Mouse (Mus musculus) G1E (cell line): ENCODE results near the gene Dnm3. TPM values are rescaled to one million over a fixed set of nuclear protein-coding genes. Genes with fewer than 3 reads are reported as not detected.
A peak's percentile ranks its signal among the peaks of the same experiment; 100 is the strongest.

Source experiments
- ATAC-seq: 2 replicates; pipeline ENCODE4 v1.8.0; 2016; ENCODE audit warnings: mild to moderate bottlenecking; ENCODE audit not compliant: insufficient number of reproducible peaks, poor library complexity, low FRiP score, severe bottlenecking; ENCODE audit errors: extremely low read depth
- DNase-seq: peaks from one replicate; pipeline ENCODE4 v3.0.0; 2012; ENCODE audit warnings: low spot score
- H3K27me3 ChIP-seq: 2 replicates; pipeline ENCODE4 v1.6.1; 2012; ENCODE audit warnings: mild to moderate bottlenecking, low read length, inconsistent platforms; ENCODE audit not compliant: insufficient read depth
- H3K36me3 ChIP-seq: replicated peaks from 2 replicates; pipeline ENCODE3; 2012; ENCODE audit warnings: mild to moderate bottlenecking, inconsistent platforms
- H3K4me1 ChIP-seq: 2 replicates; pipeline ENCODE4 v1.6.1; 2012; ENCODE audit warnings: low read depth, low read length, inconsistent platforms, mixed read lengths; ENCODE audit not compliant: insufficient read depth
- H3K4me3 ChIP-seq: 2 replicates; pipeline ENCODE4 v1.5.1; 2012; ENCODE audit warnings: low read depth, mild to moderate bottlenecking, inconsistent platforms, low read length, moderate library complexity, mixed read lengths
- H3K9me3 ChIP-seq: replicated peaks from 2 replicates; pipeline ENCODE4 v1.6.1; 2012; ENCODE audit warnings: inconsistent platforms
- CTCF ChIP-seq: IDR thresholded peaks from 2 replicates; pipeline ENCODE4 v1.5.1; 2012; ENCODE audit warnings: low read depth, low read length, inconsistent platforms, mixed read lengths
- GATA1 ChIP-seq: IDR thresholded peaks from 2 replicates; pipeline ENCODE4 v1.6.1; 2012; ENCODE audit warnings: borderline replicate concordance, low read length, inconsistent platforms, mixed read lengths
- GATA2 ChIP-seq: IDR thresholded peaks from 2 replicates; pipeline ENCODE4 v1.6.1; 2012; ENCODE audit warnings: low read depth, low read length, inconsistent platforms, borderline replicate concordance
- POLR2AphosphoS5 ChIP-seq: IDR thresholded peaks from 2 replicates; pipeline ENCODE4 v1.6.1; 2012; ENCODE audit warnings: low read depth, low read length, inconsistent platforms; ENCODE audit not compliant: insufficient replicate concordance
- TAL1 ChIP-seq: conservative IDR thresholded peaks from 2 replicates; pipeline ENCODE4 v1.6.1; 2012; ENCODE audit warnings: low read depth, low read length, inconsistent platforms, mixed read lengths
- polyA plus RNA-seq: library from polyadenylated mRNA; stranded (reverse); fragments of >175 nt; gene quantifications from 2 replicates; pipeline ENCODE4 v1.2.3, GENCODE M21; 2012
- total RNA-seq, 2 experiments: library from RNA; stranded (forward) in 1 of 2; stranded (reverse) in 1 of 2; fragments of 200-1000 nt in 1 of 2; fragments of >200 nt in 1 of 2; fragmentation: Nextera tagmentation in 1 of 2; gene quantifications; 2 replicates each; pipeline ENCODE4 v1.2.3; 2014 to 2017

Dnm3 gene
- total and polyA plus RNA-seq, 3 experiments = 0.27 to 0.66 TPM; not detected in 1

- no peaks in the 10 kb centered on the region for H3K36me3 ChIP-seq
- peak; percentile 59; the same call in 1 of the 2 replicates for TF ChIP-seq TAL1
- no peak for TF ChIP-seq GATA1
- ATAC-seq (peak; percentile 45; the same call in 1 of the 2 replicates), DNase-seq (no peak)
- no peaks in the 10 kb centered on the region for H3K9me3 ChIP-seq
- H3K4me1 ChIP-seq = peaks cover 54% of the 10 kb centered on the region
- H3K27me3 ChIP-seq = peaks cover 5% of the 10 kb centered on the region
- no peak overlapping the region; the same call in 1 of the 2 replicates for H3K4me3 ChIP-seq
Measured at GRCm38 (mm10) chr1:162444805-162445204, 33.0 kb downstream of the Dnm3 start.

- DNase-seq (no peak), ATAC-seq (no peak)
- H3K27me3 ChIP-seq = peaks cover 5% of the 10 kb centered on the region
Measured at GRCm38 (mm10) chr1:162439576-162439975, 38.3 kb downstream of the Dnm3 start.

GRCm38 (mm10) chr1:162436672-162437071 is 41.2 kb downstream of the Dnm3 start:
- no peak overlapping the region for H3K4me3 ChIP-seq
- H3K4me1 ChIP-seq = no peaks in the 10 kb centered on the region
- TF ChIP-seq CTCF (no peak), TAL1 (no peak), GATA2 (no peak), GATA1 (no peak), POLR2AphosphoS5 (no peak)
- no peak for DNase-seq
- ATAC-seq = no peak
- H3K27me3 ChIP-seq = peaks cover 8% of the 10 kb centered on the region
- no peaks in the 10 kb centered on the region for H3K9me3 ChIP-seq
- H3K36me3 ChIP-seq = no peaks in the 10 kb centered on the region

More at GRCm38 (mm10) chr1:162439576-162439975, 38.3 kb downstream of the Dnm3 start:
- H3K4me3 ChIP-seq = no peak overlapping the region
- H3K9me3 ChIP-seq = no peaks in the 10 kb centered on the region
- TF ChIP-seq GATA1 (no peak), TAL1 (no peak), CTCF (no peak), GATA2 (no peak), POLR2AphosphoS5 (no peak)
- H3K4me1 ChIP-seq = peaks cover 13% of the 10 kb centered on the region
- no peaks in the 10 kb centered on the region for H3K36me3 ChIP-seq

DNA sequence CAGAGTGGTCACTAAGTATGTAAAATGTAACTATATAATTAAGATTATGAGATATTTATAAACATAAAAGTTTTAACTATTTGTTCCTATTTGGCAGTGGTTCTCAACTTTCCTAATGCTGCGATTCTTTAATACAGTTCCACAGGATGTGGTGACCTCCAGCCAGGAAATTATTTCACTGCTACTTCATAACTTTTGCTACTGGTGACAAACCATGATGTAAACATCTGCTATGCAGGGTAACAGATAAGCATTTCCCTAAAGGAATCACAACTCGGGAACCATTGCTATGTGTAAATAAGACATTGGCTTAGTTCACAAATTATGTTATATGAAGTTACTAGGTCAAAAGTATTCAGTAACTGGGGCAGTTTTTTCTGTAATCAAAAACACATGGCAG is 48.9 kb downstream of the Dnm3 start:
- no peak for ATAC-seq

GRCm38 (mm10) chr1:162425930-162426478 is 51.8 kb downstream of the Dnm3 start:
- TF ChIP-seq TAL1 (no peak), GATA1 (no peak), CTCF (no peak)
- Histone ChIP-seq H3K36me3 (no peaks in the 10 kb centered on the region), H3K4me1 (no peaks in the 10 kb centered on the region), H3K27me3 (peaks cover 17% of the 10 kb centered on the region), H3K9me3 (no peaks in the 10 kb centered on the region), H3K4me3 (no peak overlapping the region)
- ATAC-seq (no peak), DNase-seq (no peak)

More for the DNA sequence above, 48.9 kb downstream of the Dnm3 start:
- Histone ChIP-seq H3K4me1 (no peaks in the 10 kb centered on the region), H3K36me3 (no peaks in the 10 kb centered on the region), H3K4me3 (no peak overlapping the region), H3K9me3 (no peaks in the 10 kb centered on the region), H3K27me3 (peaks cover 20% of the 10 kb centered on the region)
- TF ChIP-seq GATA2 = no peak
- no peak for TF ChIP-seq CTCF
- no peak for TF ChIP-seq GATA1
- TF ChIP-seq TAL1 = no peak
- no peak for TF ChIP-seq POLR2AphosphoS5
- DNase-seq = no peak

- H3K9me3 ChIP-seq = no peaks in the 10 kb centered on the region
- peaks cover 18% of the 10 kb centered on the region for H3K27me3 ChIP-seq
- H3K36me3 ChIP-seq = no peaks in the 10 kb centered on the region
- DNase-seq = no peak
- TF ChIP-seq CTCF (no peak), GATA1 (no peak), POLR2AphosphoS5 (no peak), TAL1 (no peak), GATA2 (no peak)
- no peaks in the 10 kb centered on the region for H3K4me1 ChIP-seq
- no peak overlapping the region for H3K4me3 ChIP-seq
- ATAC-seq = no peak
Measured at GRCm38 (mm10) chr1:162422826-162423225, 55.0 kb downstream of the Dnm3 start.
